Mouse (Mus musculus) testis, adult 2 months (tissue): ENCODE data around the gene Krtap26-1. TPM values are rescaled to one million over a fixed set of nuclear protein-coding genes. Genes with fewer than 3 reads are reported as not detected.

ENCODE experiments used
- H3K27ac ChIP-seq: fragments of 200-500 bp; 2 replicates; pipeline ENCODE4 v1.5.1; 2012; ENCODE audit warnings: low read depth, low read length; ENCODE audit not compliant: control insufficient read depth, insufficient read depth
- H3K27me3 ChIP-seq: fragments of 200-500 bp; 2 replicates; pipeline ENCODE4 v1.6.1; 2012; ENCODE audit warnings: mild to moderate bottlenecking, low read length, moderate library complexity; ENCODE audit not compliant: control insufficient read depth, insufficient read depth
- H3K36me3 ChIP-seq: fragments of 200-500 bp; 2 replicates; pipeline ENCODE4 v1.6.1; 2012; ENCODE audit warnings: mild to moderate bottlenecking, low read length; ENCODE audit not compliant: control insufficient read depth, insufficient read depth
- H3K4me1 ChIP-seq: fragments of 200-500 bp; 2 replicates; pipeline ENCODE4 v1.6.1; 2012; ENCODE audit warnings: low read length; ENCODE audit not compliant: control insufficient read depth, insufficient read depth
- H3K4me3 ChIP-seq: fragments of 200-500 bp; 2 replicates; pipeline ENCODE4 v1.5.1; 2012; ENCODE audit warnings: low read depth, mild to moderate bottlenecking, low read length, moderate library complexity, mixed read lengths; ENCODE audit not compliant: control insufficient read depth
- CTCF ChIP-seq: fragments of 200-500 bp; IDR thresholded peaks from 2 replicates; pipeline ENCODE4 v1.5.1; 2012; ENCODE audit warnings: low read depth, mild to moderate bottlenecking, inconsistent platforms, low read length, moderate library complexity; ENCODE audit not compliant: control insufficient read depth, insufficient read depth, insufficient replicate concordance
- POLR2A ChIP-seq: fragments of 200-500 bp; IDR thresholded peaks from 2 replicates; pipeline ENCODE4 v1.6.1; 2012; ENCODE audit warnings: low read depth, mild to moderate bottlenecking, inconsistent platforms, low read length, moderate library complexity; ENCODE audit not compliant: control insufficient read depth
- polyA plus RNA-seq: library from polyadenylated mRNA; depleted of rRNA; stranded (reverse); fragments of >200 nt; gene quantifications from 2 replicates; pipeline ENCODE4 v1.2.3, GENCODE M21; 2012; rRNA removed

The Krtap26-1 gene
- polyA plus RNA-seq, 1 experiment: not detected

DNA sequence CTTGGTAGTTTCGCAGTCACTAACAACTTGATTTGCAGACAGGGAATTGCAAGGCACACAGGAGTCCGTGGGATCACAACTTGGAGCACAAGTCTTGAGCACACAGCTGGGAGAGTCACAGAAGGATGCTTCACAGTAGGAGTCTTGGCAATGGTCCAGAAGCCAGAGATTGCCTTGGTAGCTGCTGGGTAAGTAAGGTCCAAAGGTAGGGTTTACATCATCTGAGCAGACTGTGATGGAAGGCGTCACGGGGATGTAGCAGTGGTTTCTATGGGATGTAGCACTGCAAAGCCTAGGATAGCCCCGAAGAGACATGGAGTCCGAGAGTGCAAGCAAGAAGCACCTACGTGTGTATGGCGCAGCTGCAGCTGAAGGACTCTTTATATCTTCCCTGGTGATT lies 35.7 kb downstream of the Krtap26-1 start, which contains the start of gene Krtap24-1:
Gene Krtap24-1, minus strand, starts transcription at position 358 of the 400 bp plus-strand sequence.
- TF ChIP-seq CTCF (no peak), POLR2A (no peak)

DNA sequence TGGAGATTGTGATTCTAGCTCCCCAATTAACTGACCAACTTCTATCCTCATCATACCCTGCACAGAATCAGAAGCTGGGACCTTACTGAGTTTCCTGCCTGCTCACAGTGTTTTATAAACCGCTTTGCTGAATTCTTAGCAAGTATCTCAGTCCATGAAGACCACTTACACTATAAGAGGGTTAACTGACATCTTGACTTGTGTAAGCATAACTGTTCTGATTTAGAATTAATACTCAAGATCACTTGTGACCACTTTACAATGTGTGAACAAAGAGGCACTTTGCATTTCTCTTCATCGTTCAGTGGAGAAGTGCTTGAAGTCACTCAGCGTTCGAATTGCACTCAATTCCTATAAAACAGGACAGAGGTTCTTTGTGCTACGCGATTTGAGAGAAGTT lies 43.0 kb downstream of the Krtap26-1 start:
- Histone ChIP-seq H3K4me3 (no peak overlapping the region), H3K27ac (no peak overlapping the region), H3K36me3 (no peaks in the 10 kb centered on the region), H3K4me1 (peaks cover 2% of the 10 kb centered on the region), H3K27me3 (no peaks in the 10 kb centered on the region)
- no peak for TF ChIP-seq POLR2A
- no peak for TF ChIP-seq CTCF

More for the DNA sequence above, 35.7 kb downstream of the Krtap26-1 start, which contains the start of gene Krtap24-1:
- Histone ChIP-seq H3K27ac (no peak within 1 kb of the TSS), H3K4me1 (no peaks in the 10 kb centered on the region), H3K27me3 (no peaks in the 10 kb centered on the region), H3K4me3 (peak within 1 kb of the TSS; percentile 41), H3K36me3 (no peaks in the 10 kb centered on the region)

DNA sequence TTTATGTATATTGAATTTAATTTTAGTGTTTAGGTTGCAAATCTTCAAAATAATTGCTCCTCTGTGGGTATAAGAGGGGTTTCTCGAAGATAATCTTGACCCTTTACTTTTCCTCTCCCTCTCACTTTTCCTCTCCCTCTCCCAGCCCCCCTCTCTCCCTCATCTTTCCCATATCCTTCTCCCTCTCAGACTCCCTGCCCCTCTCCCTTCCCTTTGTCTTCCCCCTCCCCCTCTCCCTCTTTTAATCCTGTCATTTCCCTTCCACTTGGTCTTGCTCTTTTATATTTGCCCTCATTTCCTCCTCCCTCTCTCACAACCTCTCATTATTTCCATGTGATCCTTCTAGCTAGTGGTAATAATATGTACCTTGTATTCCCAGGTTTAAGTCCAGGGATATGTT lies 45.1 kb downstream of the Krtap26-1 start:
- H3K4me3 ChIP-seq: no peak overlapping the region
- no peak overlapping the region for H3K27ac ChIP-seq
- no peaks in the 10 kb centered on the region for H3K27me3 ChIP-seq
- H3K36me3 ChIP-seq: no peaks in the 10 kb centered on the region
- TF ChIP-seq POLR2A (no peak), CTCF (no peak)
- H3K4me1 ChIP-seq: peaks cover 2% of the 10 kb centered on the region

DNA sequence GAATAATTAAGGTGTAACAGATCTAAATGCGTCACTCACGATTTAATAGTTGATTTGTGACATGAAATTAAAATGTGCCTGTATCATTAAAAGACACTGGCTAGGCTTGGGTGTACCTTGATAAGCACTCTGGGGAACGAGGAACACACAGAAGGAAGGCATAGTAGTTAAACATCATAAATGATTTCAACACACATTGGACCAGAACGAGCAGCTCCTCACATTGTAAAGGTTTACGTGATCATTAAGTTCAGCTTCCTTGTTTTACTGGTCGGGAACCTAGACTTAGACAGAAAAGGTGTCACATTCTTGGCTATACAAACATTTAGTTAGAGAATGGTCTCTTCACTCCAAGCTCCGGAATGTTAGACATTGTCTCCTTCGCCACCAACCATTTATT lies 47.3 kb downstream of the Krtap26-1 start:
- TF ChIP-seq POLR2A: no peak
- no peak for TF ChIP-seq CTCF
- peaks cover 2% of the 10 kb centered on the region for H3K4me1 ChIP-seq
- H3K36me3 ChIP-seq: no peaks in the 10 kb centered on the region
- no peak overlapping the region for H3K4me3 ChIP-seq
- H3K27ac ChIP-seq: no peak overlapping the region
- H3K27me3 ChIP-seq: no peaks in the 10 kb centered on the region

DNA sequence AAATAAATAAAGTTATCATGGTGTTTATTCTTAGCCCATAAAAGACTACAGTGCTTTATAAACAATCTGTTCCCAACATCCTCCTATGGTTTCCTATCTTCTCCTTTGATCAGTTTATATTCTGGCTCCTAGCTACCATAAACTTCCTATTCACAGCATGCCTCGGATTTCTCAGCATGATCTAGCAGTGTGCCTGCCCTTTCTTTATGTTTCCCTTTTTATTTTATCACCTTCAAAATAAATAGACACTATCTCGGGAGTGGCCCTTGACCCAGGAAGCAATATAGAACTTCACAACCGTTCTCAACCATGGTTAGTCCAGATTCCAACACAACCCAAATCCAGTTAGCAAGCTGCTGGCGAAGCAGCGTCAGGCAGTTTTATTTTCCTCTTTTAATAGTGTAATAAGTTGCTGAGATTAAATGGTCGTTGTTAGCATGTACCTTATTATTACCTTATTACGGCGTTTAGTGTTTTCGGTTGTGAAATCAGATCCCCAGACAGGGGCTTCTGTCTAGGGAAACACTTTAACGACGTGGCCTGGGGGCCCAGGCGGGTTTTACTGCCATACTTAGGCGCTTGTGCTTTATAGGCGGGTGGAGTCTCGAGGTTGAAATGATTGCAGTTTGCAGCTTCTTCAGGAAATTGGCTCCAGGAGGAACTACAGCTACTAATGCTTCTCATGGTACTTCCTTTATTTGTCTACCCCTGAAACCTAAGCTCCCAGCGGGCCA lies 47.9 kb downstream of the Krtap26-1 start:
- TF ChIP-seq POLR2A (no peak), CTCF (no peak)
- Histone ChIP-seq H3K4me3 (no peak overlapping the region), H3K27me3 (no peaks in the 10 kb centered on the region), H3K4me1 (peaks cover 2% of the 10 kb centered on the region), H3K36me3 (no peaks in the 10 kb centered on the region), H3K27ac (no peak overlapping the region)

Other genes with a start within 250 kb of the Krtap26-1 start
- gene Cldn17, start 140.8 kb downstream of the Krtap26-1 start, polyA plus RNA-seq: not detected in 2 replicates
- gene Cldn8, start 84.6 kb downstream of the Krtap26-1 start, polyA plus RNA-seq: 2.8 TPM in 1 of 2 replicates, not detected in the other
- 0.06 TPM in 1 of 2 replicates, not detected in the other for gene Krtap24-1, start 35.5 kb downstream of the Krtap26-1 start, polyA plus RNA-seq
- gene 2310079G19Rik, start 20.1 kb downstream of the Krtap26-1 start, polyA plus RNA-seq: not detected in 2 replicates
- not detected in 2 replicates for gene Krtap27-1, start 23.9 kb upstream of the Krtap26-1 start, polyA plus RNA-seq
- not detected in 2 replicates for gene 2310061N02Rik, start 60.2 kb upstream of the Krtap26-1 start, polyA plus RNA-seq
- not detected in 2 replicates for gene Krtap13-1, start 81.1 kb upstream of the Krtap26-1 start, polyA plus RNA-seq
- 0.12 and 0.17 TPM in 2 replicates for gene Krtap13, start 103.8 kb upstream of the Krtap26-1 start, polyA plus RNA-seq
- not detected in 2 replicates for gene 2310034C09Rik, start 111.1 kb upstream of the Krtap26-1 start, polyA plus RNA-seq
- gene 2310057N15Rik, start 126.4 kb upstream of the Krtap26-1 start, polyA plus RNA-seq: not detected in 2 replicates
- gene Gm5965, start 130.1 kb upstream of the Krtap26-1 start, polyA plus RNA-seq: not detected in 2 replicates
- gene Gm20741, start 164.4 kb upstream of the Krtap26-1 start, polyA plus RNA-seq: not detected in 2 replicates
- gene Krtap15, start 172.4 kb upstream of the Krtap26-1 start, polyA plus RNA-seq: not detected in 2 replicates
- gene Krtap14, start 178.3 kb upstream of the Krtap26-1 start, polyA plus RNA-seq: not detected in 2 replicates
- gene Krtap19-1, start 221.6 kb upstream of the Krtap26-1 start, polyA plus RNA-seq: not detected in 2 replicates
- not detected in 2 replicates for gene Krtap19-2, start 226.5 kb upstream of the Krtap26-1 start, polyA plus RNA-seq
- not detected in 2 replicates for gene Krtap19-3, start 230.2 kb upstream of the Krtap26-1 start, polyA plus RNA-seq
- not detected in 2 replicates for gene Krtap19-4, start 237.3 kb upstream of the Krtap26-1 start, polyA plus RNA-seq
- not detected in 2 replicates for gene Krtap19-5, start 248.7 kb upstream of the Krtap26-1 start, polyA plus RNA-seq